Mouse (Mus musculus) lung, postnatal 0 days (tissue): ENCODE data around the gene Ntan1.

Experiments
- CTCF ChIP-seq: IDR thresholded peaks from 2 replicates; pipeline ENCODE4 v1.5.1; 2016; ENCODE audit warnings: antibody characterized with exemption, mild to moderate bottlenecking
- EP300 ChIP-seq: IDR thresholded peaks from 2 replicates; pipeline ENCODE4 v1.6.1; 2016; ENCODE audit warnings: antibody characterized with exemption, mild to moderate bottlenecking, control low read depth

- TF ChIP-seq EP300, result no peak
- TF ChIP-seq CTCF, result no peak
These were observed 37.4 kb upstream of the Ntan1 start for GRCm38 (mm10) chr16:13781216-13781615.
